In genomic region chr10:67736636-67737035, GRCm38 (mm10) we compare ENCODE assay signal across 24 mouse cellular contexts.
DNase-seq lines count a peak whose midpoint lies in the region; ATAC-seq lines count a peak whose summit lies in the region.
"Had no signal": no experiment of that assay in that cellular context is flagged by ENCODE, and none has a peak within 500 bp of the region (broad histone marks: within the 10 kb centered on the region; RNA-seq: fewer than 3 reads in every experiment).

No protein-coding gene starts in this region.

- ATAC-seq in common myeloid progenitor, adult 5-6 weeks (replicated peaks; ENCODE audit: low read depth, poor library complexity, severe bottlenecking) = 0 out of 2 replicates have a peak, but pooled peaks have one; percentile 39
- ATAC-seq in monocyte, adult 5-6 weeks (replicated peaks; ENCODE audit: insufficient number of reproducible peaks, low FRiP score, low TSS enrichment, poor library complexity, severe bottlenecking) = peak; percentile 93
- ATAC-seq: forebrain, embryonic 15.5 days; hindbrain, postnatal 0 days; intestine, embryonic 16.5 days; lung, postnatal 0 days; midbrain, embryonic 16.5 days had no signal

- DNase-seq in thymus, postnatal 0 days (ENCODE audit: low spot score) = peak; percentile 14
- DNase-seq in thymus, postnatal 36 days = no peak
- DNase-seq in layer of hippocampus, postnatal 14 days (ENCODE audit: low spot score in 2 of 2) = no peak
- no peak for DNase-seq in cerebellum, adult 8-10 months
- no peak for DNase-seq in adipocyte (ENCODE audit: low spot score)
- DNase-seq: adrenal gland, postnatal 14 days; cerebellum, adult 11 months; cerebellum, postnatal 25 days; gastrocnemius, postnatal 36 days; kidney, adult 8-10 months; kidney, postnatal 4 days; layer of hippocampus, postnatal 36 days; liver, embryonic 13.5 days; lung, adult 18-20 months; lung, postnatal 4 days; right cerebral cortex, postnatal 25 days; thymus, postnatal 25 days had no signal
